Mouse (Mus musculus): ENCODE results near the gene Stmn1. TPM values are rescaled to one million over a fixed set of nuclear protein-coding genes. Genes with fewer than 3 reads are reported as not detected.
"Not testable (repeated sequence)": the region's sequence is repeated elsewhere in the genome, so short reads cannot be mapped to it uniquely, and the experiment has no call there.

Stmn1 gene
- polyA plus RNA-seq, 1 experiment from 2014 or later = 1,835 TPM

GRCm38 (mm10) chr4:134491716-134492115, 23.6 kb downstream of the Stmn1 start:
- no peak overlapping the region for H3K4me2 ChIP-seq
- no peaks in the 10 kb centered on the region for H3K27me3 ChIP-seq
- no peaks in the 10 kb centered on the region for H3K36me3 ChIP-seq
- peaks cover 39% of the 10 kb centered on the region for H3K4me1 ChIP-seq
- H3K9me3 ChIP-seq = no peaks in the 10 kb centered on the region
- H3K27ac ChIP-seq = no peak overlapping the region
- H3K4me3 ChIP-seq = no peak overlapping the region
- no peak overlapping the region for H3K9ac ChIP-seq
- ATAC-seq (ENCODE audit: borderline replicate concordance, extremely low read depth, low FRiP score, low TSS enrichment) = no peak
- 44% methylated on average over 6 of the region's 6 CpGs for WGBS

- H3K9me3 ChIP-seq; H3K27ac ChIP-seq; H3K36me3 ChIP-seq; H3K27me3 ChIP-seq; H3K4me3 ChIP-seq; H3K4me2 ChIP-seq; H3K9ac ChIP-seq; ATAC-seq (ENCODE audit: borderline replicate concordance, extremely low read depth, low FRiP score, low TSS enrichment): not testable (repeated sequence)
- 87% methylated on average over 6 of the region's 6 CpGs for WGBS
- H3K4me1 ChIP-seq = peaks cover 44% of the 10 kb centered on the region
Measured at GRCm38 (mm10) chr4:134494161-134494560, 26.0 kb downstream of the Stmn1 start.

- Histone ChIP-seq H3K36me3 (no peaks in the 10 kb centered on the region), H3K4me2 (no peak overlapping the region), H3K4me3 (no peak overlapping the region), H3K9me3 (no peaks in the 10 kb centered on the region), H3K9ac (no peak overlapping the region), H3K27ac (peak overlapping the region; percentile 26; the same call in 1 of the 2 replicates), H3K4me1 (peaks cover 43% of the 10 kb centered on the region), H3K27me3 (no peaks in the 10 kb centered on the region)
- ATAC-seq (ENCODE audit: borderline replicate concordance, extremely low read depth, low FRiP score, low TSS enrichment) = no peak
- 50% methylated on average over 16 of the region's 16 CpGs for WGBS
Measured at GRCm38 (mm10) chr4:134494780-134495545, 26.8 kb downstream of the Stmn1 start.

GRCm38 (mm10) chr4:134495546-134495923, 27.4 kb downstream of the Stmn1 start:
- WGBS = 57% methylated on average over 5 of the region's 5 CpGs
- peak overlapping the region; percentile 26; the same call in 1 of the 2 replicates for H3K27ac ChIP-seq

GRCm38 (mm10) chr4:134496595-134497210, 28.6 kb downstream of the Stmn1 start, which contains the start of gene Paqr7:
Gene Paqr7, plus strand, starts transcription at chr4:134496697.
- Histone ChIP-seq H3K36me3 (no peaks in the 10 kb centered on the region), H3K9me3 (no peaks in the 10 kb centered on the region), H3K4me1 (peaks cover 40% of the 10 kb centered on the region), H3K27ac (peak within 1 kb of the TSS; percentile 73), H3K4me3 (peak within 1 kb of the TSS; percentile 57), H3K27me3 (no peaks in the 10 kb centered on the region), H3K9ac (peak within 1 kb of the TSS; percentile 49), H3K4me2 (peak within 1 kb of the TSS; percentile 99)
- 3% methylated on average over 35 of the region's 35 CpGs for WGBS
- ATAC-seq (ENCODE audit: borderline replicate concordance, extremely low read depth, low FRiP score, low TSS enrichment) = peak; percentile 71

More at GRCm38 (mm10) chr4:134495546-134495923, 27.4 kb downstream of the Stmn1 start:
- no peaks in the 10 kb centered on the region for H3K36me3 ChIP-seq
- ATAC-seq (ENCODE audit: borderline replicate concordance, extremely low read depth, low FRiP score, low TSS enrichment) = no peak
- no peak overlapping the region for H3K4me3 ChIP-seq
- H3K4me2 ChIP-seq = no peak overlapping the region
- no peaks in the 10 kb centered on the region for H3K9me3 ChIP-seq
- H3K9ac ChIP-seq = no peak overlapping the region
- H3K27me3 ChIP-seq = no peaks in the 10 kb centered on the region
- peaks cover 40% of the 10 kb centered on the region for H3K4me1 ChIP-seq

- peak overlapping the region; percentile 99 for H3K4me2 ChIP-seq
- no peak overlapping the region for H3K27ac ChIP-seq
- no peaks in the 10 kb centered on the region for H3K9me3 ChIP-seq
- peak overlapping the region; percentile 49 for H3K9ac ChIP-seq
- H3K4me1 ChIP-seq = peaks cover 40% of the 10 kb centered on the region
- no peaks in the 10 kb centered on the region for H3K27me3 ChIP-seq
- no peak; the same call in 1 of the 2 replicates for ATAC-seq (ENCODE audit: borderline replicate concordance, extremely low read depth, low FRiP score, low TSS enrichment)
- H3K36me3 ChIP-seq = no peaks in the 10 kb centered on the region
- peak overlapping the region; percentile 57 for H3K4me3 ChIP-seq
- WGBS = 11% methylated on average over 6 of the region's 6 CpGs
Measured at GRCm38 (mm10) chr4:134497223-134497622, 29.1 kb downstream of the Stmn1 start.

- H3K9ac ChIP-seq = no peak overlapping the region
- no peaks in the 10 kb centered on the region for H3K9me3 ChIP-seq
- H3K36me3 ChIP-seq = no peaks in the 10 kb centered on the region
- H3K4me3 ChIP-seq = no peak overlapping the region
- H3K27ac ChIP-seq = no peak overlapping the region
- H3K27me3 ChIP-seq = no peaks in the 10 kb centered on the region
- no peak for ATAC-seq (ENCODE audit: borderline replicate concordance, extremely low read depth, low FRiP score, low TSS enrichment)
- H3K4me1 ChIP-seq = peaks cover 40% of the 10 kb centered on the region
- H3K4me2 ChIP-seq = 0 out of 2 replicates have a peak overlapping the region, but pooled peaks have one; percentile 99
- WGBS = 62% methylated on average over 12 of the region's 12 CpGs
Measured at GRCm38 (mm10) chr4:134497986-134498731, 30.0 kb downstream of the Stmn1 start.

GRCm38 (mm10) chr4:134498983-134499382, 30.9 kb downstream of the Stmn1 start:
- not testable (repeated sequence) for H3K36me3 ChIP-seq; H3K27me3 ChIP-seq; ATAC-seq (ENCODE audit: borderline replicate concordance, extremely low read depth, low FRiP score, low TSS enrichment); H3K27ac ChIP-seq; H3K4me3 ChIP-seq; H3K9me3 ChIP-seq; H3K4me2 ChIP-seq; H3K9ac ChIP-seq
- 68% methylated on average over 6 of the region's 6 CpGs for WGBS
- H3K4me1 ChIP-seq = peaks cover 40% of the 10 kb centered on the region

- no peak for ATAC-seq (ENCODE audit: borderline replicate concordance, extremely low read depth, low FRiP score, low TSS enrichment)
- H3K4me1 ChIP-seq = peaks cover 22% of the 10 kb centered on the region
- no peak overlapping the region for H3K27ac ChIP-seq
- WGBS = 90% methylated on average over 6 of the region's 6 CpGs
- no peaks in the 10 kb centered on the region for H3K9me3 ChIP-seq
- H3K27me3 ChIP-seq = no peaks in the 10 kb centered on the region
- no peak overlapping the region for H3K9ac ChIP-seq
- no peak overlapping the region for H3K4me3 ChIP-seq
- H3K4me2 ChIP-seq = no peak overlapping the region
- H3K36me3 ChIP-seq = no peaks in the 10 kb centered on the region
Measured at GRCm38 (mm10) chr4:134501095-134501494, 33.0 kb downstream of the Stmn1 start.

- Histone ChIP-seq H3K9ac (no peak overlapping the region), H3K27ac (no peak overlapping the region), H3K4me2 (no peak overlapping the region), H3K27me3 (no peaks in the 10 kb centered on the region), H3K4me1 (no peaks in the 10 kb centered on the region), H3K9me3 (no peaks in the 10 kb centered on the region), H3K4me3 (no peak overlapping the region), H3K36me3 (no peaks in the 10 kb centered on the region)
- ATAC-seq (ENCODE audit: borderline replicate concordance, extremely low read depth, low FRiP score, low TSS enrichment) = no peak
- 65% methylated on average over 4 of the region's 4 CpGs for WGBS
Measured at GRCm38 (mm10) chr4:134503686-134504357, 35.7 kb downstream of the Stmn1 start.

- no peak for ATAC-seq (ENCODE audit: borderline replicate concordance, extremely low read depth, low FRiP score, low TSS enrichment)
- no peaks in the 10 kb centered on the region for H3K9me3 ChIP-seq
- no peak overlapping the region for H3K4me2 ChIP-seq
- no peaks in the 10 kb centered on the region for H3K4me1 ChIP-seq
- H3K27ac ChIP-seq = no peak overlapping the region
- H3K36me3 ChIP-seq = no peaks in the 10 kb centered on the region
- H3K4me3 ChIP-seq = no peak overlapping the region
- 78% methylated on average over 4 of the region's 4 CpGs for WGBS
- no peaks in the 10 kb centered on the region for H3K27me3 ChIP-seq
- H3K9ac ChIP-seq = no peak overlapping the region
Measured at GRCm38 (mm10) chr4:134505303-134505789, 37.2 kb downstream of the Stmn1 start.
